Mouse (Mus musculus) splenic B cell, adult 2 months (primary cell): ENCODE results near the gene Smoc1.

Experiments
- DNase-seq: peaks from one replicate; pipeline ENCODE4 v3.0.0-alpha.2; 2011; ENCODE audit warnings: low read depth, low spot score
- H3K27me3 ChIP-seq: 2 replicates; pipeline ENCODE4 v1.6.1; 2012; ENCODE audit warnings: mild to moderate bottlenecking, low read length, moderate library complexity, mixed read lengths; ENCODE audit not compliant: control insufficient read depth, poor library complexity, insufficient read depth, severe bottlenecking
- H3K36me3 ChIP-seq: 2 replicates; pipeline ENCODE4 v1.6.1; 2012; ENCODE audit warnings: mild to moderate bottlenecking, low read length, moderate library complexity, mixed read lengths; ENCODE audit not compliant: control insufficient read depth, poor library complexity, insufficient read depth, severe bottlenecking

The Smoc1 gene

DNA sequence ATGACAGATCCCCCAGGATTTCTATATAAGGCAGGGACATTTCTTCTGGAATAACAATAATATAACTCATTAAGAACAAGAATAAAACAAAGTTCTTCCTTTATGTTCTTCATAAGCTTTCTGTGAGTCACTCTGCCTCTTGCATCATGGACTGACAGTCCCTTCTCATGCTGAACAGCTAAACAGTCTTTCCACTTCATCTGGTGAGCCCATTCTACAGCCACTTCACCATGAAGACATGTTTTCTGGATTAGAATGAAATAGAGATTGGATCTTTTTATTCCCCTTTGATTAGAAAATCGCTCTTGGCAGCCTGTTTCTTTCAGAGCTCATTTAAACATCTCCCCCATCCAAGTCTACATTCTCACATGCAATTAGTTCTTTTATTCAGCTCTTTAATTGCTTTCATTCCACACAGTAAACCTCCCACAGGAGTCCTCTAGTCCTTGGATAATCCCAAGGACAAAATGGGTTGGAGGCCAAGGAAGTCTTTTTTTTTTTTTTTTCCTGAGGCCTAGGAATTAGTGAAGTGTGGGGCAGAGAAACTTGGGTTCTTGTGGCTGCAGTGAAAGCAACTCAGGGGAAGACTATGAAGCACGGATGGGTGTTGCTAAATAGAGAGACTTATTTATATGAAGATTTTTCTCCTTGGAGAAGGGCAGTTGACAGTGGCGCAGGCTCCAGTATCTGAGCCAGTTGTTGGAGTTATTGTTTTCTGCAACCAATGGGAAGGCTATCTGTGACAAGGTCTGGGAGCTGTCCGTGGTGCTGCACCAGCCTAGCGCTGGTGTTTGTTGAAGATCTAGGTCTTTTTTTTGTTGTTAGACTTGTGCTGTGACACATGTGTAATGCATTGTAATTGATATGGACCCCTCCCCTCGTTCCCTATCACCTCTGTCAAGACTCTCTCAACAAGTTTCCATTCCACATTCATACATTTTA lies 179.3 kb downstream of the Smoc1 start:
- Histone ChIP-seq H3K36me3 (no peaks in the 10 kb centered on the region), H3K27me3 (no peaks in the 10 kb centered on the region)
- DNase-seq, result no peak

- H3K36me3 ChIP-seq, result no peaks in the 10 kb centered on the region
- H3K27me3 ChIP-seq, result no peaks in the 10 kb centered on the region
- DNase-seq, result no peak
Observed at GRCm38 (mm10) chr12:81208559-81208958, 182.0 kb downstream of the Smoc1 start.

DNA sequence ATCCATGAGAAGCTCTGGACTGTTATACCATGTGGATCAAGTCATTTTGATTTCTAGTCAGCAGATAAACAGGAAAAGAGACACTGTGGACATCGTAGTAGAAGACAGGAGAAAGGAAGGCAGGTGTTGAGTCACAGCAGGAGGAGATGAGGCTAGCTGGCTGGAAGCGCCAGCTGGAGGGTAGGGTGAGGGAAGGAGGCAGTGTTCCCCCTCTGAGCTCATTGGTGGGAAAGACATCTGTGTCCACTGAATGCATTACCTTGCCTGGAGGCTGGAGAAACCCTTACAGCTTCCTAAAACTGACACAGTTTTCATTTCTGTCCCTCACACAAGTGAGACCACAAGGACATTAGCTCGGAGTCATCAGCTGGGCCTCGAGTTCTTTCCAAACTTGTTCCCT lies 192.7 kb downstream of the Smoc1 start:
- H3K36me3 ChIP-seq, result no peaks in the 10 kb centered on the region

GRCm38 (mm10) chr12:81223276-81223675 lies 196.7 kb downstream of the Smoc1 start:
- no peak for DNase-seq
- Histone ChIP-seq H3K27me3 (no peaks in the 10 kb centered on the region), H3K36me3 (no peaks in the 10 kb centered on the region)

More for the DNA sequence above, 192.7 kb downstream of the Smoc1 start:
- no peak for DNase-seq
- no peaks in the 10 kb centered on the region for H3K27me3 ChIP-seq

DNA sequence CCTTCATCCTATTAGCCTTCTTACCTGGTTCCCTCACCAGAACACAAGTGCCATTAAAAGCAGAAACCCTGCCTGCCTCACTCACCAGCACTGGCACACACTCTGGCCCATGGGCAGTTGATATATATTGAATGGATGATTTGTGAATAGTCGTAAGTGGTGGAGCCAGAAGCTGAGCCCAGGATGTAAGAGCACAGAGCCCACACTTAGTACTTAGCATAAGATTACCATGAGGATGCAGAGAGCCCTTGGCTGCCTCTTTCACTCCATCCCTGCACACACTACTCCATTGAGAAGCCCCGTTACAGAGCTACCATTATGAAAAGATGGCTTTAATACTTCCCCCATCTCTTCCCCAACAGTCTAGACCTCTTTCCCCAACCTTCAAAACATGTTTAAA lies 198.2 kb downstream of the Smoc1 start:
- Histone ChIP-seq H3K36me3 (no peaks in the 10 kb centered on the region), H3K27me3 (no peaks in the 10 kb centered on the region)
- no peak for DNase-seq

GRCm38 (mm10) chr12:81225966-81226577 lies 199.5 kb downstream of the Smoc1 start:
- no peak for DNase-seq
- Histone ChIP-seq H3K27me3 (no peaks in the 10 kb centered on the region), H3K36me3 (no peaks in the 10 kb centered on the region)

DNA sequence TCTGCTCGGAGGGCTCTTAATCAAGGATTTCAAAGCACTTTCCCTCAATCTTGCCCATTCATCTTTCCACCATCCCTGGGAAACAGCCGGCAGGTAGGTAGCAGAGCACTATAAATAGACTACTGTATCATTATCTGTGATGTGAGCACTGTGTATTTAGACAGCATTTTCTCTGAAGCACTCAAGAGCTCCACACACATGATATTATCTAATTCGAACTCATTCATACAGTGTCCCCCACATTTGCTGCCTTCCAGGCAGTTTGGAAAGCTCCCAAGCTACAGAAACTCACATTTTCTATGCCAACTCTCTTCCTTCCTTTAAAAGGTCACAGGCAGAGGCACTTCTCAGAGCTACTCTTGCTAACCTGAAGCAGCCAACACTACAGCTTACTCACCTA lies 200.0 kb downstream of the Smoc1 start:
- Histone ChIP-seq H3K36me3 (no peaks in the 10 kb centered on the region), H3K27me3 (no peaks in the 10 kb centered on the region)
- DNase-seq, result no peak

DNA sequence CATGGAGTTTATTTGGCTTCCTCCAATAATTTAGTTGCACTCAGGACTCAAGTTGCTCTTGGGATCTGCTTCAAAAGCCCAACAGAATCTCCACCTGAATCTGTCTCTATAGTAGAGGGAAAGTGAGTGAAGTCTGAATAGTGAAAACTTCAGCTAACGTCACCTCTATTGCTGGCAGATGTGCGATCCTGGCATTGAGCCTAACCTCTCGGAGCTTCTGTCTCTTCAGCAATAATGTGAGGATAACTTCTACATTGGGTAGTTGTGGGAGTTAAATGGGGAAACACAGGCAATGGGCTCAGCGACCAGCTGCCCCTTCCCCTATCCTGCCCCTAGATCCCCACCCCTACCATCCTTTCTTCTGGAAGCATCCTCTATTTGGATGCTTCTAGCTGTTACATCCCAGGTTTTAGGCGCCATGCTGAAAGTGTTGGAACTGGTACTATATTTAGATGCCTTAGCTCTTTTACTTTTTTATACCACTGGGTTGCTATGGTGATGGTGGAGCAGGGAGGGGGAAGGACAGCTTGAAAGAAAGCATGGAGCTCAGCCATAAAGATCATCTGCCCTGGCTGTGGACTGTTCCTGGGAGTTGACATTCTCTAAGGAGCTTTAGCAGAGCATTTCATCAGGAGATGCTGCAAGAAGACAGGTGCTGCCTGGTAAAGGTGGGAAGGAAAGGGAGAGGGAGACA lies 201.3 kb downstream of the Smoc1 start:
- Histone ChIP-seq H3K36me3 (no peaks in the 10 kb centered on the region), H3K27me3 (no peaks in the 10 kb centered on the region)
- DNase-seq, result no peak

DNA sequence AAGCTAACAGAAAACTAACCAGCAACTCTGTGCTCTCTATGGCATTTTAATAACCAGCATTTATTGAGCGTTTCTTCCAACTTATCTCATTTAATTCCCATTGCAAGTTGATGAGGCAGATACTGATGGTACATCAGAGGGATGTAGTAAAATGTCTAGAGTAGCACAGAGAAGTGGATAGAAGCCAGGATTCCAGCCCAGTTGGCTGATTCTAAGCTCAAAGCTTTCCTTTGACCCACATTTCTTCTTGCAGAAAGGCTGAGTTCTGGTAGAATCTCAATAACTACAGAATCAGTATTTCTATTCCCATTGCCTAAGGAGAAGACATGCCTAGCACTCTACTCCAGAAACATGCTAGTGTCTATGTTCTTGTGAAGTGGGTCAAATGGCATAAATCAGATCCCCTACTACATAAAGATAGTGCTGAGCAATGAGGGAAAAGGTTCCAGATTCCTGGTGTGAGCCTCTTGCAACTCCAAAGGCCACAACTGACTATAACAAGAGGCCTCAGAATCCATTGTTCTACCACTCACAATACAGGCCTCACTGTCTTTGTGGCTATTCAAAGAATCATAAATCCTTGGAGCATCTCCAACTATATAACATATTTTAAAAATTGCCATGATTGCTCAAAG lies 207.3 kb downstream of the Smoc1 start:
- DNase-seq, result no peak
- no peaks in the 10 kb centered on the region for H3K27me3 ChIP-seq
- no peaks in the 10 kb centered on the region for H3K36me3 ChIP-seq

DNA sequence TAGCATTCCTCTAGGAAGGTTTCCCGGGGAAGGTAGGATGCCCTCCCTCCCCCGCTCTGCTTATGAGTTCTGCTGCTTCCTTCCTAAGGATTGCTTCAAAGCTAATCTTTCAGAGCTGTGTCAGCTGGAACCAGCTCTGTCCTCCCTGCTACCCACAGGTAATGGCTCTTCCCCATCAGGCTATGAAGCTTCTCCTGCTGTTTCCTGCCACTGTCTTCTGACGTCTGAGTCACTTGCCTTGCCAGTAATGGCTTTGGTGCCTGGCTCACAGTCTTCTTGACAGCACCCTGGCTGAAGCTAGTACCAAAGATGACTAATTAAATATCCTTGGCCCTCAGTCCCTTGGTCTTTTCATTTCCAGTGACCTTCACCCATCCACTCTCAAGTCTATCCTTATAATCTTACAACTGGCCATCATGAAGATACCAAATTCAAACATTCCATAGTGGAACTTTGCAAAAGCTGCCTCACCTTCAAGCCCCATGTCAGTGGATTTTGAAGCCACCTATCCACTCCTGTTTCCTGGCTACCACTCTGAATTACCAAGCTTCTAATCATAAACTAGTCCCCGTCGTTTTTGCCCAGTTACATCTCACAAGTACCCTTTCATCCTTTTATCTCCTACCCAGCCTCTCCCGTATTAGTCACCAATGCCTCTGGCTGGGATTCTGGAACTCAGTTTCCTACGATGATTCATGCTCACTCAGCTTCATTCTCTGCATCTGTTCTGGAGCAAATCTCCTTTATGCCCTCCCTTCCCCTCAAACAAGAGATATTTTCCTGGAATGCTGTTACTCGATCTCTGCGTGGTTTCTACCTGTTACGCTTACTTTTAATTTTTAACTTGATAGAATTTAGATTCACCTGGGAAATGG lies 209.1 kb downstream of the Smoc1 start:
- Histone ChIP-seq H3K27me3 (no peaks in the 10 kb centered on the region), H3K36me3 (no peaks in the 10 kb centered on the region)
- DNase-seq, result no peak
